Mouse (Mus musculus) lung, adult 18-20 months (tissue): ENCODE measurements at regions not wholly inside any gene's neighbourhood (a gene's known extent, or its start where the extent isn't known, plus 50 kb on each side); places are given as distances from the start of the nearest gene placed in this dataset.

ENCODE experiments used
- DNase-seq, 2 experiments: peaks; one replicate each; pipeline ENCODE4 v3.0.0; 2022; ENCODE audit warnings: mixed read lengths in 2 of 2

- no peak for DNase-seq
These were observed 59.6 kb upstream of the Hmgcll1 start for GRCm38 (mm10) chr9:75955082-75955481.

- no peak for DNase-seq
These were observed 58.3 kb upstream of the Hmgcll1 start for GRCm38 (mm10) chr9:75956370-75956769.

GRCm38 (mm10) chr9:75958720-75959339 lies 55.8 kb upstream of the Hmgcll1 start:
- no peak for DNase-seq

- DNase-seq: peak; percentile 5 to 19
These were observed 54.9 kb upstream of the Hmgcll1 start for GRCm38 (mm10) chr9:75959775-75960174.

GRCm38 (mm10) chr9:75960587-75961349 lies 53.9 kb upstream of the Hmgcll1 start:
- no peak for DNase-seq
